Mouse (Mus musculus): ENCODE results near the gene Rbl1. TPM values are rescaled to one million over a fixed set of nuclear protein-coding genes. Genes with fewer than 3 reads are reported as not detected.

Gene Rbl1
- total and polyA plus RNA-seq, 3 experiments = 14.9 to 27.4 (median 21.9) TPM

GRCm38 (mm10) chr2:157127370-157127769 is 77.0 kb downstream of the Rbl1 start:
- Histone ChIP-seq H3K36me3 (replicated peaks in 1 of 2; ENCODE audit: control insufficient read depth in 1 of 2, insufficient read depth in 1 of 2, low read length in 1 of 2) (peaks cover 27 to 49% of the 10 kb centered on the region in 2 experiments), H3K9ac (ENCODE audit: insufficient read depth, low read depth) (no peak overlapping the region), H3K4me2 (ENCODE audit: insufficient read depth, low read depth, poor library complexity, severe bottlenecking) (no peak overlapping the region), H3K27me3 (replicated peaks) (no peaks in the 10 kb centered on the region), H3K79me2 (replicated peaks; ENCODE audit: control insufficient read depth, extremely low read depth, insufficient read depth, poor library complexity, severe bottlenecking) (peaks cover 11% of the 10 kb centered on the region), H3K4me3 (replicated peaks in 1 of 3; ENCODE audit: low read depth in 2 of 3, low read length in 2 of 3, poor library complexity in 1 of 3) (no peak overlapping the region), H3K9me3 (replicated peaks; ENCODE audit: low read length) (no peaks in the 10 kb centered on the region), H3K4me1 (ENCODE audit: control insufficient read depth in 1 of 2, insufficient read depth in 2 of 2) (peaks cover 3 to 30% of the 10 kb centered on the region in 2 experiments; a peak in 3 of 4 replicates), H3K27ac (ENCODE audit: insufficient read depth, low read depth) (no peak overlapping the region)
- in situ Hi-C loops (cut with MboI; ENCODE audit: low pct_ligation_motif_present, low pct_unique_long_range_greater_than_20kb, low sequenced_read_pairs) (loop anchor here (10.0 to 25.0 kb wide), 2 partner anchors 157 to 435 kb away; partner anchors contain the start of genes Blcap and Nnat), dilution Hi-C loops (cut with MboI; ENCODE audit: extremely low pct_ligation_motif_present, extremely low pct_unique_long_range_greater_than_20kb, low sequenced_read_pairs) (no loop called here)
- TF ChIP-seq CTCF (conservative IDR thresholded peaks at IDR 0.05 in 1 of 2, IDR thresholded peaks at IDR 0.05 in 1 of 2; ENCODE audit: low read depth in 2 of 2, low read length in 2 of 2) (no peak), ZNF384 (IDR thresholded peaks at IDR 0.05; ENCODE audit: low read depth, low read length) (no peak), MAZ (IDR thresholded peaks at IDR 0.05; ENCODE audit: low read depth, low read length) (no peak)
- no peak for DNase-seq (ENCODE audit: extremely low read depth)

- no peak overlapping the region for H3K4me2 ChIP-seq (ENCODE audit: insufficient read depth, low read depth, poor library complexity, severe bottlenecking)
- H3K4me3 ChIP-seq (replicated peaks in 1 of 3; ENCODE audit: low read depth in 2 of 3, low read length in 2 of 3, poor library complexity in 1 of 3) = no peak overlapping the region
- no peaks in the 10 kb centered on the region; the same call in 1 of the 2 replicates for H3K79me2 ChIP-seq (replicated peaks; ENCODE audit: control insufficient read depth, extremely low read depth, insufficient read depth, poor library complexity, severe bottlenecking)
- no peak for DNase-seq (ENCODE audit: extremely low read depth)
- peaks cover 40 to 69% of the 10 kb centered on the region in 2 experiments for H3K36me3 ChIP-seq (replicated peaks in 1 of 2; ENCODE audit: control insufficient read depth in 1 of 2, insufficient read depth in 1 of 2, low read length in 1 of 2)
- no peaks in the 10 kb centered on the region for H3K27me3 ChIP-seq (replicated peaks)
- H3K9me3 ChIP-seq (replicated peaks; ENCODE audit: low read length) = no peaks in the 10 kb centered on the region
- in situ Hi-C loops (cut with MboI; ENCODE audit: low pct_ligation_motif_present, low pct_unique_long_range_greater_than_20kb, low sequenced_read_pairs) = loop anchor here (10.0 to 25.0 kb wide), 2 partner anchors 160 to 437 kb away; partner anchors contain the start of genes Blcap and Nnat
- no peak overlapping the region for H3K27ac ChIP-seq (ENCODE audit: insufficient read depth, low read depth)
- H3K4me1 ChIP-seq (ENCODE audit: control insufficient read depth in 1 of 2, insufficient read depth in 2 of 2) = peaks cover 0 to 22% of the 10 kb centered on the region in 2 experiments; a peak in 2 of 4 replicates
- TF ChIP-seq MAZ (IDR thresholded peaks at IDR 0.05; ENCODE audit: low read depth, low read length) (no peak), RCOR1 (conservative IDR thresholded peaks at IDR 0.05; ENCODE audit: low read depth, low read length) (no peak), UBTF (IDR thresholded peaks at IDR 0.05; ENCODE audit: low read depth, low read length) (no peak), MAFK (IDR thresholded peaks at IDR 0.05; ENCODE audit: insufficient replicate concordance, low read length) (no peak), E2F4 (IDR thresholded peaks at IDR 0.05; ENCODE audit: insufficient replicate concordance, low read depth, low read length) (no peak), KAT2A (IDR thresholded peaks at IDR 0.05; ENCODE audit: insufficient replicate concordance, low read length) (no peak), USF1 (IDR thresholded peaks at IDR 0.05; ENCODE audit: low read depth, low read length) (no peak), EP300 (IDR thresholded peaks at IDR 0.05; ENCODE audit: low read length) (no peak), JUN (IDR thresholded peaks at IDR 0.05; ENCODE audit: insufficient read depth, low read depth, low read length) (no peak), GABPA (IDR thresholded peaks at IDR 0.05; ENCODE audit: insufficient replicate concordance, low read depth, low read length) (no peak)
- H3K9ac ChIP-seq (ENCODE audit: insufficient read depth, low read depth) = no peak overlapping the region
- dilution Hi-C loops (cut with MboI; ENCODE audit: extremely low pct_ligation_motif_present, extremely low pct_unique_long_range_greater_than_20kb, low sequenced_read_pairs) = no loop called here
Observed at GRCm38 (mm10) chr2:157125246-157125645, 79.1 kb downstream of the Rbl1 start.

GRCm38 (mm10) chr2:157121766-157122165 is 82.6 kb downstream of the Rbl1 start:
- no peaks in the 10 kb centered on the region for H3K27me3 ChIP-seq (replicated peaks)
- no peak overlapping the region for H3K27ac ChIP-seq (ENCODE audit: insufficient read depth, low read depth)
- no peak overlapping the region for H3K4me3 ChIP-seq (replicated peaks in 1 of 3; ENCODE audit: low read depth in 2 of 3, low read length in 2 of 3, poor library complexity in 1 of 3)
- in situ Hi-C loops (cut with MboI; ENCODE audit: low pct_ligation_motif_present, low pct_unique_long_range_greater_than_20kb, low sequenced_read_pairs) (loop anchor here (10.0 kb wide), 1 partner anchor 163 kb away; no protein-coding TSS in a partner anchor), dilution Hi-C loops (cut with MboI; ENCODE audit: extremely low pct_ligation_motif_present, extremely low pct_unique_long_range_greater_than_20kb, low sequenced_read_pairs) (no loop called here)
- H3K4me1 ChIP-seq (ENCODE audit: control insufficient read depth in 1 of 2, insufficient read depth in 2 of 2) = peaks cover 0 to 4% of the 10 kb centered on the region in 2 experiments; a peak in 1 of 4 replicates
- H3K9ac ChIP-seq (ENCODE audit: insufficient read depth, low read depth) = no peak overlapping the region
- DNase-seq (ENCODE audit: extremely low read depth) = no peak
- peaks cover 56 to 86% of the 10 kb centered on the region in 2 experiments for H3K36me3 ChIP-seq (replicated peaks in 1 of 2; ENCODE audit: control insufficient read depth in 1 of 2, insufficient read depth in 1 of 2, low read length in 1 of 2)
- no peak overlapping the region for H3K4me2 ChIP-seq (ENCODE audit: insufficient read depth, low read depth, poor library complexity, severe bottlenecking)
- H3K9me3 ChIP-seq (replicated peaks; ENCODE audit: low read length) = no peaks in the 10 kb centered on the region
- no peak for TF ChIP-seq RCOR1 (conservative IDR thresholded peaks at IDR 0.05; ENCODE audit: low read depth, low read length)
- TF ChIP-seq TCF12 (IDR thresholded peaks at IDR 0.05; ENCODE audit: low read depth, low read length) = no peak
- TF ChIP-seq ZKSCAN1 (IDR thresholded peaks at IDR 0.05; ENCODE audit: borderline replicate concordance, low read depth, low read length) = no peak
- no peak for TF ChIP-seq USF1 (IDR thresholded peaks at IDR 0.05; ENCODE audit: low read depth, low read length)
- TF ChIP-seq PAX5 (IDR thresholded peaks at IDR 0.05; ENCODE audit: low read length) = no peak
- no peak for TF ChIP-seq IRF4 (IDR thresholded peaks at IDR 0.05; ENCODE audit: low read depth, low read length)
- TF ChIP-seq MAX (IDR thresholded peaks at IDR 0.05; ENCODE audit: low read length) = no peak
- no peaks in the 10 kb centered on the region for H3K79me2 ChIP-seq (replicated peaks; ENCODE audit: control insufficient read depth, extremely low read depth, insufficient read depth, poor library complexity, severe bottlenecking)

All from CH12.LX (cell line).